Mouse (Mus musculus) megakaryocyte, embryonic 14.5 days (primary cell): ENCODE results near the gene Ddb1.

ENCODE experiments used
- FLI1 ChIP-seq: IDR thresholded peaks from 2 replicates; pipeline ENCODE4 v1.6.1; 2012; ENCODE audit warnings: low read length, inconsistent platforms, mixed read lengths
- GATA1 ChIP-seq: IDR thresholded peaks from 3 replicates; pipeline ENCODE4 v1.6.1; 2012; ENCODE audit warnings: mixed read lengths, low read length, inconsistent platforms, borderline replicate concordance

DNA sequence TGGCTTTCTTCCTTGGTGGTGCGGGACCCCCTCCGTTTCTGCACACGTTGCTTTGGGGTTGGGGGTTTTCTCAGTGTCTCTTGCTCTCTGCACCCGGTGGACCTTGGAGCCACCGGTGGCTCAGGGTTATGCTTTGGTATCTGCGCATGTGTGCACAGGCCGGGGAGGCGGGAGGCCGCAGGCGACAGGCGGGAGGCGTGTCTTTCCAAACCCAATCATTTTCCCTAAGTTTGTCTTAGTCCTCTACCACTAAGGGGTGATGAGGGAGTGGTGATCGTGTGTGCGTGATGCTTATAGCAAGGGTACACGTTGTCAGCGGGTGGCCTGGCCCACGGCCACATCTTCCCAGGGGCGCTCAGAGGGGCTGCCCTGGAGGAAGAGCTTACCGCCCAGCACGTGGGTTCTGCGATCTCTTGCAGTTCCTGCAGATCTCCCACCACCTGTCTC, 29.8 kb downstream of the Ddb1 start:
- TF ChIP-seq FLI1 = no peak
- TF ChIP-seq GATA1 = no peak
